Mouse (Mus musculus): ENCODE measurements at regions not wholly inside any gene's neighbourhood (a gene's known extent, or its start where the extent isn't known, plus 50 kb on each side); places are given as distances from the start of the nearest gene placed in this dataset.

- Histone ChIP-seq H3K4me1 (ENCODE audit: insufficient read depth) (no peaks in the 10 kb centered on the region), H3K9ac (no peak overlapping the region), H3K4me3 (ENCODE audit: low read depth, low read length) (no peak overlapping the region), H3K27ac (ENCODE audit: low read depth, low read length) (no peak overlapping the region), H3K27me3 (ENCODE audit: insufficient read depth, low read length) (no peaks in the 10 kb centered on the region), H3K9me3 (ENCODE audit: low read length) (no peaks in the 10 kb centered on the region), H3K36me3 (ENCODE audit: insufficient read depth) (no peaks in the 10 kb centered on the region), H3K4me2 (ENCODE audit: low read depth) (no peak overlapping the region)
- DNase-seq (no peak), ATAC-seq (no peak)
- no peak for TF ChIP-seq CTCF (IDR thresholded peaks at IDR 0.05; ENCODE audit: low read depth)
- 80% methylated on average over 5 of the region's 5 CpGs for WGBS
Measured at GRCm38 (mm10) chr11:19730747-19731146, 193.4 kb upstream of the Spred2 start.

GRCm38 (mm10) chr11:19736076-19736475 lies 188.1 kb upstream of the Spred2 start:
- H3K4me3 ChIP-seq (ENCODE audit: low read depth, low read length) = no peak overlapping the region
- H3K27ac ChIP-seq (ENCODE audit: low read depth, low read length) = no peak overlapping the region
- no peak overlapping the region for H3K4me2 ChIP-seq (ENCODE audit: low read depth)
- DNase-seq = no peak
- H3K9me3 ChIP-seq (ENCODE audit: low read length) = no peaks in the 10 kb centered on the region
- H3K9ac ChIP-seq = no peak overlapping the region
- H3K4me1 ChIP-seq (ENCODE audit: insufficient read depth) = no peaks in the 10 kb centered on the region
- no peaks in the 10 kb centered on the region for H3K36me3 ChIP-seq (ENCODE audit: insufficient read depth)
- TF ChIP-seq CTCF (IDR thresholded peaks at IDR 0.05; ENCODE audit: low read depth) = no peak
- 94% methylated on average over 7 of the region's 7 CpGs for WGBS
- no peaks in the 10 kb centered on the region for H3K27me3 ChIP-seq (ENCODE audit: insufficient read depth, low read length)
- no peak for ATAC-seq

- 61% methylated on average over 7 of the region's 7 CpGs for WGBS
- no peaks in the 10 kb centered on the region for H3K9me3 ChIP-seq (ENCODE audit: low read length)
- H3K9ac ChIP-seq = no peak overlapping the region
- no peak overlapping the region for H3K4me2 ChIP-seq (ENCODE audit: low read depth)
- no peaks in the 10 kb centered on the region for H3K27me3 ChIP-seq (ENCODE audit: insufficient read depth, low read length)
- no peak overlapping the region for H3K4me3 ChIP-seq (ENCODE audit: low read depth, low read length)
- no peak for DNase-seq
- no peaks in the 10 kb centered on the region for H3K36me3 ChIP-seq (ENCODE audit: insufficient read depth)
- no peaks in the 10 kb centered on the region for H3K4me1 ChIP-seq (ENCODE audit: insufficient read depth)
- ATAC-seq = no peak
- no peak overlapping the region for H3K27ac ChIP-seq (ENCODE audit: low read depth, low read length)
- no peak for TF ChIP-seq CTCF (IDR thresholded peaks at IDR 0.05; ENCODE audit: low read depth)
Measured at GRCm38 (mm10) chr11:19736926-19737325, 187.2 kb upstream of the Spred2 start.

DNA sequence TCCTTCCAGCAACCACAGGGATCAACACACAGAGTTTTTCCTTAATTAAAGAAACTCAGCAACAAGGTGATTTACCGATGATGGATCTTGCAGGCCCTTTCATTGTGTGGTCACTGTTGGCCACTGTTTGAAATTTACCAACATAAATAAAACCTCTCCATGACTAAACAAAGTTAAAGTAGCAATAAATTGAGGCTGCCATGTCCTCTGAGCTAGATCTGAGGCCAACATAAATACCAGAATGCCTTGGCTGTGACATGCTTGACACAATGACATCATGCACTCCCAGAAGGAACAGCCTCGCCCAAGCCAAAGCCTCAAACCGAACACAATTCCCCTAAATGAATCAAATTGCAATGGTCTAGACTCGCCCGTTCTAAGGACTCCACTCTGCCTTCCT lies 186.8 kb upstream of the Spred2 start:
- WGBS = 39% methylated on average over 5 of the region's 5 CpGs
- Histone ChIP-seq H3K27ac (ENCODE audit: low read depth, low read length) (no peak overlapping the region), H3K9me3 (ENCODE audit: low read length) (no peaks in the 10 kb centered on the region), H3K9ac (no peak overlapping the region), H3K4me3 (ENCODE audit: low read depth, low read length) (no peak overlapping the region), H3K4me1 (ENCODE audit: insufficient read depth) (no peaks in the 10 kb centered on the region), H3K4me2 (ENCODE audit: low read depth) (no peak overlapping the region), H3K36me3 (ENCODE audit: insufficient read depth) (no peaks in the 10 kb centered on the region), H3K27me3 (ENCODE audit: insufficient read depth, low read length) (no peaks in the 10 kb centered on the region)
- no peak for TF ChIP-seq CTCF (IDR thresholded peaks at IDR 0.05; ENCODE audit: low read depth)
- DNase-seq = no peak
- no peak for ATAC-seq

- no peaks in the 10 kb centered on the region for H3K9me3 ChIP-seq (ENCODE audit: low read length)
- ATAC-seq = no peak
- no peaks in the 10 kb centered on the region for H3K27me3 ChIP-seq (ENCODE audit: insufficient read depth, low read length)
- DNase-seq = no peak
- H3K4me3 ChIP-seq (ENCODE audit: low read depth, low read length) = no peak overlapping the region
- 67% methylated on average over 5 of the region's 5 CpGs for WGBS
- no peaks in the 10 kb centered on the region for H3K4me1 ChIP-seq (ENCODE audit: insufficient read depth)
- no peak for TF ChIP-seq CTCF (IDR thresholded peaks at IDR 0.05; ENCODE audit: low read depth)
- no peaks in the 10 kb centered on the region for H3K36me3 ChIP-seq (ENCODE audit: insufficient read depth)
- no peak overlapping the region for H3K9ac ChIP-seq
- no peak overlapping the region for H3K4me2 ChIP-seq (ENCODE audit: low read depth)
- H3K27ac ChIP-seq (ENCODE audit: low read depth, low read length) = no peak overlapping the region
Measured at GRCm38 (mm10) chr11:19737807-19738206, 186.4 kb upstream of the Spred2 start.

GRCm38 (mm10) chr11:19739527-19740151 lies 184.5 kb upstream of the Spred2 start:
- H3K27me3 ChIP-seq (ENCODE audit: insufficient read depth, low read length) = no peaks in the 10 kb centered on the region
- no peak for ATAC-seq
- WGBS = 42% methylated on average over 9 of the region's 9 CpGs
- no peak overlapping the region for H3K9ac ChIP-seq
- no peak overlapping the region for H3K4me3 ChIP-seq (ENCODE audit: low read depth, low read length)
- no peak for TF ChIP-seq CTCF (IDR thresholded peaks at IDR 0.05; ENCODE audit: low read depth)
- no peak overlapping the region for H3K4me2 ChIP-seq (ENCODE audit: low read depth)
- H3K4me1 ChIP-seq (ENCODE audit: insufficient read depth) = no peaks in the 10 kb centered on the region
- no peak for DNase-seq
- H3K9me3 ChIP-seq (ENCODE audit: low read length) = no peaks in the 10 kb centered on the region
- no peak overlapping the region for H3K27ac ChIP-seq (ENCODE audit: low read depth, low read length)
- H3K36me3 ChIP-seq (ENCODE audit: insufficient read depth) = no peaks in the 10 kb centered on the region

- no peaks in the 10 kb centered on the region for H3K9me3 ChIP-seq (ENCODE audit: low read length)
- no peak overlapping the region for H3K4me2 ChIP-seq (ENCODE audit: low read depth)
- no peaks in the 10 kb centered on the region for H3K27me3 ChIP-seq (ENCODE audit: insufficient read depth, low read length)
- DNase-seq (no peak), ATAC-seq (no peak)
- H3K27ac ChIP-seq (ENCODE audit: low read depth, low read length) = no peak overlapping the region
- H3K4me1 ChIP-seq (ENCODE audit: insufficient read depth) = no peaks in the 10 kb centered on the region
- H3K4me3 ChIP-seq (ENCODE audit: low read depth, low read length) = no peak overlapping the region
- no peak for TF ChIP-seq CTCF (IDR thresholded peaks at IDR 0.05; ENCODE audit: low read depth)
- H3K36me3 ChIP-seq (ENCODE audit: insufficient read depth) = no peaks in the 10 kb centered on the region
- H3K9ac ChIP-seq = no peak overlapping the region
- 87% methylated on average over 3 of the region's 3 CpGs for WGBS
Measured at GRCm38 (mm10) chr11:19740562-19740961, 183.6 kb upstream of the Spred2 start.
